Mouse (Mus musculus) cerebellum, adult 2 months (tissue): ENCODE results near the gene Plin3.

Experiments used
- CTCF ChIP-seq: fragments of 200-500 bp; IDR thresholded peaks from 2 replicates; pipeline ENCODE4 v1.5.1; 2011; ENCODE audit warnings: low read depth, mild to moderate bottlenecking, control low read depth, low read length, moderate library complexity, borderline replicate concordance; ENCODE audit not compliant: insufficient read depth
- POLR2A ChIP-seq: fragments of 200-500 bp; IDR thresholded peaks from 2 replicates; pipeline ENCODE4 v1.6.1; 2011; ENCODE audit warnings: low read length, control low read depth, borderline replicate concordance; ENCODE audit not compliant: insufficient read depth

DNA sequence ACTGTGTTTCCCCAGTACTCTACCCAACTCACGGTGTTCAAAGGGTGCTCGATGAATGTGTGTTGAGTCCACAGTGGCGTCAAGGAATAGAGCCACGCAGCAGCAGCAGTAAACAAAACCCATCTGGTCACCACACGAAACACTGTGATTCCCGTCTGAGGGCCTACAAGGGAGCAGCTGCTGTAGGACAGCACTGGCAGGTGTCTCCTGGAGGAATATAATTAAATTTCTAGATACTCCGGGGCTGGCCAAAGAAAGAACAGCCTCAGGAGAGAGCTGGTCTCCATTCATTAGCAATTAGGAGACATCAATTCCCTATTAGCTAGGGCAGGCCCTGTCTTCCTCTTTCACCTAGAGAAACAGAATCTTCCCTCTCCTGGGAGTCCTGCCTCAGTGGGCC, 47.1 kb downstream of the Plin3 start:
- no peak for TF ChIP-seq CTCF
- no peak for TF ChIP-seq POLR2A
